Mouse (Mus musculus) spleen, adult 2 months (tissue): ENCODE measurements around the gene Gm45623.

ENCODE experiments used
- CTCF ChIP-seq: fragments of 200-500 bp; IDR thresholded peaks from 2 replicates; pipeline ENCODE4 v1.5.1; 2011; ENCODE audit warnings: mild to moderate bottlenecking, inconsistent platforms; ENCODE audit not compliant: insufficient read depth, insufficient read length, insufficient replicate concordance; ENCODE audit errors: extremely low read depth
- POLR2A ChIP-seq: fragments of 200-500 bp; IDR thresholded peaks from 2 replicates; pipeline ENCODE4 v1.6.1; 2011; ENCODE audit warnings: low read depth, low read length, inconsistent platforms

DNA sequence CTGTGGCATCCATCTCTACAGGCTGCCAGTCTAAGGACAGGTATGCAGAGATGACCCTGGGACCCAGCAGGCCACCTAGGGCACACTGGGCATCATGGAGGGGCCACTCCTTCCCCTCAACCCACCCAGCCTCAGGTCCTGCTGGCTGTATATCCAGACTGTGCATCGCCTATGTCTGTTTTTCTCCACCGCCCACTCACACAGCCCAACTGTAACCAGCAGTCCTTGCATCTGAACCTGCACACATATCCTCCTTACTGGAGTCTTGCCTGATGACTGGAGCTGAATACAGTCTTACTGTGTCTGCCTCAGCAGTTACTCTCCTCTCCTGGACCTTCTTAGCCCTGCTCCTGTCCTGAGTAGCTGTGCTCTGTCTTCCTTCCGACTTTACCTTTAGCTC lies 28.1 kb upstream of the Gm45623 start:
- no peak for TF ChIP-seq CTCF
- TF ChIP-seq POLR2A = no peak
